Mouse (Mus musculus): ENCODE results near the gene Tmem230. TPM values are rescaled to one million over a fixed set of nuclear protein-coding genes. Genes with fewer than 3 reads are reported as not detected.

Tmem230 gene
- total and polyA plus RNA-seq, 2 experiments from 2014 or later = 37.1 to 46.1 TPM

DNA sequence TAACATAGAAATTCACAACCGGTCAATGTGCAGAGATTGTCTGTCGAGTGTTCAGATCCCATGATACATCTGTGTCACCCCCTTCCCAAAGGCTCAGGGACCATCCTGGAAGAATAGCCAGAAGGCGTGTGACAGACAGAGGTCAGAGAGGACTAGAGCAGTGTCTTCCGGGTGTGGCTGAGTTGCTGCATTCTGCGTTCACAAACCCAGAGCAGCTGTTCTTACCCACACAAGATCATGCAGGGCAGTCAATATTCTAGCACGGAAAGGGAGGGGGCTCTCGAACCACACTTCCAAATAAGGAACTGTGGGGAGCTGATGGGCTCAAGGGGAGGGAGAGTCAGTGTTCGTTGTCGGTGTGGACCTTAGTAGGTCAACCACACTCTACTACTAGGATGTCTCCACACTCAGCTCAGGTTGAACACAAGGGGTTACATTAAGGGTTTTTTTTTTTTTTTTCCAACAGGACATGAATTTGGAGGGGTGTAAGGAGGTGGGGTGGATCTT lies 36.7 kb downstream of the Tmem230 start:
- no peaks in the 10 kb centered on the region for H3K4me1 ChIP-seq (ENCODE audit: control insufficient read depth, insufficient read depth)
- TF ChIP-seq EP300 (IDR thresholded peaks at IDR 0.05; ENCODE audit: low read depth) = no peak
- no peak for TF ChIP-seq CTCF (IDR thresholded peaks at IDR 0.05; ENCODE audit: low read depth)
- no peaks in the 10 kb centered on the region for H3K27me3 ChIP-seq (ENCODE audit: control insufficient read depth, insufficient read depth, low read length)
- H3K9ac ChIP-seq (replicated peaks; ENCODE audit: low read depth, low read length) = no peak overlapping the region
- H3K4me2 ChIP-seq (ENCODE audit: low read depth, low read length) = no peak overlapping the region
- H3K4me3 ChIP-seq (ENCODE audit: low read depth, low read length) = no peak overlapping the region
- no peak overlapping the region for H3K27ac ChIP-seq (ENCODE audit: low read depth)
- no peaks in the 10 kb centered on the region for H3K36me3 ChIP-seq (replicated peaks; ENCODE audit: control insufficient read depth, insufficient read depth, low read length)
- no peaks in the 10 kb centered on the region for H3K9me3 ChIP-seq (replicated peaks; ENCODE audit: control insufficient read depth, low read length)
- ATAC-seq (ENCODE audit: insufficient read depth, low read depth) = no peak
- no peak for DNase-seq (ENCODE audit: low spot score)
- WGBS = 83% methylated on average over 9 of the region's 9 CpGs

DNA sequence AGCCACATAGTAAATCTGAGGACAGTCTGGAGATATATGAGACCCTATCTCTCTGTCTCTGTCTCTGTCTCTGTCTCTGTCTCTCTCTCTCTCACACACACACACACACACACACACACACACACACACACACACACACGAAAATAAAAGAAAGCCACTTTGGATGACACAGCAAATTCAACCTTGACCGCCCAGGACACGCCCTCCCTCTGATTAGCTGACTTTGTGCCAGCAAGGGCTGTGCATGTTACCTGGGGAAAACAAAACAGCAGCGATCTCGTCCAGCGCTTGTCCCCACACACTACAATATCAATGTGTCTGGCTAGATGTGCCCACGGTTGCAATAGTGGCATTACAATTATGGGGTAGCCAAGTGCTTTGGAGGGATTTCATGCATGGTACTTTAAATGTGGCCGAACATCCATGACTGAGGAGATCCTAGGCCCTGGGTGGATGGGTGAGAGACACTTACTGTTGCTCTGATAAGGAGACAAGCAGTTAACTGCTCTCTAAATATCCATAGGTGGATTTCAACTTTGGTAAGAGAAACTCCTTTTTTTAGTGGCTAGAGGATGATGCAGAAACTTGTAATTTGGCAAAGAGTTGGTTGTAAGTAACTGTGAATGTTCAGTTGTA lies 39.2 kb downstream of the Tmem230 start:
- no peak for ATAC-seq (ENCODE audit: insufficient read depth, low read depth)
- 76% methylated on average over 8 of the region's 8 CpGs for WGBS
- H3K4me3 ChIP-seq (ENCODE audit: low read depth, low read length) = no peak overlapping the region
- TF ChIP-seq EP300 (IDR thresholded peaks at IDR 0.05; ENCODE audit: low read depth) = no peak
- no peak for TF ChIP-seq CTCF (IDR thresholded peaks at IDR 0.05; ENCODE audit: low read depth)
- no peaks in the 10 kb centered on the region for H3K27me3 ChIP-seq (ENCODE audit: control insufficient read depth, insufficient read depth, low read length)
- H3K9me3 ChIP-seq (replicated peaks; ENCODE audit: control insufficient read depth, low read length) = no peaks in the 10 kb centered on the region
- no peaks in the 10 kb centered on the region for H3K36me3 ChIP-seq (replicated peaks; ENCODE audit: control insufficient read depth, insufficient read depth, low read length)
- no peak overlapping the region for H3K4me2 ChIP-seq (ENCODE audit: low read depth, low read length)
- H3K9ac ChIP-seq (replicated peaks; ENCODE audit: low read depth, low read length) = no peak overlapping the region
- H3K4me1 ChIP-seq (ENCODE audit: control insufficient read depth, insufficient read depth) = no peaks in the 10 kb centered on the region
- DNase-seq (ENCODE audit: low spot score) = no peak
- H3K27ac ChIP-seq (ENCODE audit: low read depth) = no peak overlapping the region

DNA sequence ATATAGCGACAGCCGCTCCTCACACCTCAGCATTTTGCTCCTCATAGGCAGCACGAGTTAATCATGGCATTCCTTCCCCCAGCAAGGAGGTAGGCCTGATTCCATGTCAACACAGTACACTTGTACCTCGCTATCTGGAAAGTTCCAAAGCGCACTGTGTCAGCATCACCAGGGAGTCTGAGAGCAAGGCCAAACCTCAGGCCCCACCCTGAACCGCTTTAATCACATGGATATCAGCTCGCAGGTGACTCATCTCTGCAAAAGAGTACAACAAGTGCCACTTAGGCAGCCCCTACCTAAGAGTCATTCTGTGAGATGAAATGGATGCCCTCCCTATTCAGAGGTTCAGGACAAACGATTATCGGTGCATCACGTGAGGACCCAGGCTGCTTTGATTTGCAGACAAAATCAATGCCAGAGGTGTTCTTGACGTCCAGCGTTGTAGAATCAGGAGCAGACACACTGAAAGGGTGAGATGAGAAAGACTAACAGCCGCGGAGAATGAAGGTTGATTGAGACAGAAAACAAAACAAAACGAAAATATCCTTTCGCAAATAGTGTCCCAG lies 41.2 kb downstream of the Tmem230 start:
- WGBS = 54% methylated on average over 16 of the region's 16 CpGs
- Histone ChIP-seq H3K4me2 (ENCODE audit: low read depth, low read length) (no peak overlapping the region), H3K36me3 (replicated peaks; ENCODE audit: control insufficient read depth, insufficient read depth, low read length) (no peaks in the 10 kb centered on the region), H3K9me3 (replicated peaks; ENCODE audit: control insufficient read depth, low read length) (no peaks in the 10 kb centered on the region), H3K4me3 (ENCODE audit: low read depth, low read length) (no peak overlapping the region), H3K4me1 (ENCODE audit: control insufficient read depth, insufficient read depth) (no peaks in the 10 kb centered on the region), H3K27me3 (ENCODE audit: control insufficient read depth, insufficient read depth, low read length) (no peaks in the 10 kb centered on the region), H3K27ac (ENCODE audit: low read depth) (no peak overlapping the region), H3K9ac (replicated peaks; ENCODE audit: low read depth, low read length) (no peak overlapping the region)
- ATAC-seq (ENCODE audit: insufficient read depth, low read depth) = peak; percentile 75; the same call in 1 of the 2 replicates
- TF ChIP-seq EP300 (IDR thresholded peaks at IDR 0.05; ENCODE audit: low read depth) = no peak
- TF ChIP-seq CTCF (IDR thresholded peaks at IDR 0.05; ENCODE audit: low read depth) = no peak
- DNase-seq (ENCODE audit: low spot score) = peak; percentile 33

DNA sequence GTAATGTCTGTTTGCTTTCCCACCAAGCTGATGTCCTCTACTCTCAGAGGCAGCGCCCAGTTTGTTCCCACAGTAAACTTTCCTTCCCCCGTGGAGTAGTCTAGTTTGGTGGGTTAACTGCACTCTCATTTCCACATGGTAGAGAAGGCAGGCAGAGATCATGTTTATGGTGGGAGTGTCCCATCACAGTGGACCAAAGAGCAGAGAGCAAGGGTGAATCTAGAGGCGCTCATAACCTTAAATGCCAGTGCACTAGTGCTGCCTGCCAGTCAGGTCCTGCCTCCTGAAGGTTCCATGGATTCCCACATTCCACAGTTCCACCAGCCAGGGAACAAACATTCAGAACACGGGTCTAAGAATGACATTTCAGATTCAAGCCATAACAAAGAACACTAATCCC lies 42.1 kb downstream of the Tmem230 start:
- 74% methylated on average over 4 of the region's 4 CpGs for WGBS

DNA sequence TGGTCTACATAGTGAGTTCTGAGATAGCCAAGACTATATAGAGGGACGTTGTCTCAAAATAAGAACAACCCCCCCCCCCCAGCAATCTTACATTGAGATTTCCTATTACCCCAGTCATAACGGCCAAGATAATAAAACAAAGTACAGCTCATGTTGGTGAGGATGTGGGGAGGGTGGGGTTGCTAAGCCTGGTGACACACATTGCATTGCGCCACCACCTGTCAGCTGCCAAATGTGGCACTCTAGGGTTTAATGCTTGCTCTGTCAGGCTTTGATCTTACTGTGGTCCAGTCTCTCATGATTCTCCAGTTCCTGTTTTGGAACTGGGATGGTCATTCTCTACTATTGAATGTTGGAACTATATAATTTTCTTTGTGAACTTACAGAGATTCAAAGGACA lies 43.8 kb downstream of the Tmem230 start:
- H3K4me1 ChIP-seq (ENCODE audit: control insufficient read depth, insufficient read depth) = no peaks in the 10 kb centered on the region
- H3K4me3 ChIP-seq (ENCODE audit: low read depth, low read length) = no peak overlapping the region
- 68% methylated on average over 3 of the region's 3 CpGs for WGBS
- H3K27ac ChIP-seq (ENCODE audit: low read depth) = no peak overlapping the region
- no peak overlapping the region for H3K4me2 ChIP-seq (ENCODE audit: low read depth, low read length)
- DNase-seq (ENCODE audit: low spot score) (no peak), ATAC-seq (ENCODE audit: insufficient read depth, low read depth) (no peak)
- H3K36me3 ChIP-seq (replicated peaks; ENCODE audit: control insufficient read depth, insufficient read depth, low read length) = no peaks in the 10 kb centered on the region
- no peaks in the 10 kb centered on the region for H3K27me3 ChIP-seq (ENCODE audit: control insufficient read depth, insufficient read depth, low read length)
- H3K9ac ChIP-seq (replicated peaks; ENCODE audit: low read depth, low read length) = no peak overlapping the region
- no peaks in the 10 kb centered on the region for H3K9me3 ChIP-seq (replicated peaks; ENCODE audit: control insufficient read depth, low read length)
- no peak for TF ChIP-seq CTCF (IDR thresholded peaks at IDR 0.05; ENCODE audit: low read depth)
- TF ChIP-seq EP300 (IDR thresholded peaks at IDR 0.05; ENCODE audit: low read depth) = no peak

More for the DNA sequence above, 42.1 kb downstream of the Tmem230 start:
- no peaks in the 10 kb centered on the region for H3K4me1 ChIP-seq (ENCODE audit: control insufficient read depth, insufficient read depth)
- no peaks in the 10 kb centered on the region for H3K9me3 ChIP-seq (replicated peaks; ENCODE audit: control insufficient read depth, low read length)
- H3K36me3 ChIP-seq (replicated peaks; ENCODE audit: control insufficient read depth, insufficient read depth, low read length) = no peaks in the 10 kb centered on the region
- ATAC-seq (ENCODE audit: insufficient read depth, low read depth) (no peak), DNase-seq (ENCODE audit: low spot score) (no peak)
- no peak overlapping the region for H3K4me2 ChIP-seq (ENCODE audit: low read depth, low read length)
- H3K9ac ChIP-seq (replicated peaks; ENCODE audit: low read depth, low read length) = no peak overlapping the region
- H3K27me3 ChIP-seq (ENCODE audit: control insufficient read depth, insufficient read depth, low read length) = no peaks in the 10 kb centered on the region
- H3K4me3 ChIP-seq (ENCODE audit: low read depth, low read length) = no peak overlapping the region
- TF ChIP-seq EP300 (IDR thresholded peaks at IDR 0.05; ENCODE audit: low read depth) (no peak), CTCF (IDR thresholded peaks at IDR 0.05; ENCODE audit: low read depth) (no peak)
- H3K27ac ChIP-seq (ENCODE audit: low read depth) = no peak overlapping the region

All from heart, postnatal 0 days (tissue).